Mouse (Mus musculus): ENCODE data around the gene Zfp580. TPM values are rescaled to one million over a fixed set of nuclear protein-coding genes. Genes with fewer than 3 reads are reported as not detected.
A peak's percentile ranks its signal among the peaks of the same experiment; 100 is the strongest.

Gene Zfp580
- total RNA-seq, 2 experiments from 2014 or later = 27.8 to 31.0 TPM

DNA sequence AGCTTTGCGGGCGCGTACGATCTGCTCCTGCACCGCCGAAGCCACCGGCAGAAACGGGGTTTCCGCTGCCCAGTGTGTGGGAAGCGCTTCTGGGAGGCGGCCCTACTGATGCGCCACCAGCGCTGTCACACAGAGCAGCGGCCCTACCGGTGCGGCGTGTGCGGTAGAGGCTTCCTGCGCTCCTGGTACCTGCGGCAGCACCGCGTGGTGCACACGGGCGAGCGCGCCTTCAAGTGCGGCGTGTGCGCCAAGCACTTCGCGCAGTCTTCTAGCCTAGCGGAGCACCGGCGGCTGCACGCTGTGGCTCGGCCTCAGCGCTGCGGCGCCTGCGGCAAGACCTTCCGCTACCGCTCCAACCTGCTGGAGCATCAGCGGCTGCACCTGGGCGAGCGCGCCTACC, 19.8 kb upstream of the Zfp580 start:
- no peak for DNase-seq (ENCODE audit: low spot score in 2 of 2)

DNA sequence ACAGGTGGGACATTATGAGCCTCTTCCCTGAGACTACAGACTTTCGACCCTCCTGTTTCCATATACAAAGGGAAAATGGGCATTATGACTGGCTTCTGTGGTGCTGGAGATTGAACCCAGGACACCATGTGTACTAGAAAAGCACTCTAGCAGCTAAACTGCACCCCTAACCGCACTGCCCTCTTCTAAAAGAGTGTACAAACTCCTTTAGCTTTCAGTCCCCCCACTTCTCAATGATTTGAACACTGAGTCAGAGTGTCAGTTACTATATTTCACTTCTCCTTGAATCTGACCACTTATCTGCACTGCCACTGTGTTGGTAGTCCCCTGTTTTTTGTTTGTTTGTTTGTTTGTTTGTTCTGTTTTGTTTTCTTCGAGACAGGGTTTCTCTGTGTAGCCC, 17.5 kb upstream of the Zfp580 start, which contains the start of gene 4632433K11Rik:
Gene 4632433K11Rik (plus strand): TSS at position 301 of the 400 bp plus-strand sequence.
- DNase-seq (ENCODE audit: low spot score in 2 of 2) = no peak

DNA sequence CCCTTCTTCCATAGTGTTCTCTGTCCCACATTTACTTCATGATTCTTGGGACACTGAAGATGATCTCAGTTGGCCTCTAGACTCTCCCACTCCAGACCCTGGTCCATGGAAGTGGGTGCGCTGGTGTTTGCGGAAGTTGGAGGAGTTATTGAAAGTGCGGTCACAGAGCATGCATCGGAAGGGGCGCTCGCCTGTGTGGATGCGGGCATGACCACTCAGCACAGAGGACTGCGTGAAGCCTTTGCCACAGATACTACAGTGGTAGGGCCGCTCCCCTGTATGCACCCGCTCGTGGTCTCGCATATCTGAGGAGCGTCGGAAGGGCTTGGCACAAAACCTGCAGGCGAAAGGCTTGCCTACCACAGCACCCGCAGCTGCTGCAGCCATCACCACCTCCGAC, 15.7 kb upstream of the Zfp580 start:
- DNase-seq (ENCODE audit: low spot score in 2 of 2) = no peak

DNA sequence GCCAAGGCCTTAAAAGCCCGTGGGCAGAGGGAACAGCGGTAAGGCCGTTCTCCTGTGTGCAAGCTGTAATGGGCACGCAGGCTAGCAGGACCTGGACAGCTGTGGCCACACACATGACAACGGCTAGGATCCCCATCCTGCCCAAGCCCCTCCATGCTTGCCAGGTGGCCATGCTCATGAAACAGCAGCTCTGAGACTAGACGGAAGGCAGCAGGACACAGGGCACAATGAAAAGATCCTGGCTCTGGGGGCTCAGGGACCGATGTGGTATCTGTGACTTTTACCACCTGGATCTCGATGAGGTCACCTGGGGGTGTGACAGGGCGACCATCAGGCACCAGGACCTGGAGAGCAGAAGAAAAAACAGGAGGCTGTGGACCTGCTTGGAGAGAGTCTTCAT, 15.2 kb upstream of the Zfp580 start:
- DNase-seq (ENCODE audit: low spot score in 2 of 2) = no peak

DNA sequence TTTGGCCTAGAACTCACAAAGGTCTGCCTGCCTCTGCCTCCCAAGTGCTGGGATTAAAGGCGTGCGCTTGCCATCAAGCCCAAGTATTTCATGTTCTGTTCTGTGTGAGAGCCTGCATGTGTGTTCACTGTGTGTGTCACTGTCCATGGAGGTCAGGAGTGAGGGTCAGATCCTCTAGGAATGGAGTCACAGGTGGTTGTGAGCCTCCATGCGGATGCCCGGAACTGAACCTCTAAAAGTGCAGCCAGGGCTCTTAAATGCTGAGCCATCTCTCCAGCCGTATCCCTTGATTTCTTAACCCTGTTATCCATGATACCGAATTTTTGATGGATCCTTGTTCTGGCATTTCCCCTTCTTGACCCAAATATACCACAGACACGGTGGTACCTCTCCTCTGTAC, 14.3 kb upstream of the Zfp580 start:
- DNase-seq (ENCODE audit: low spot score in 2 of 2) = no peak

DNA sequence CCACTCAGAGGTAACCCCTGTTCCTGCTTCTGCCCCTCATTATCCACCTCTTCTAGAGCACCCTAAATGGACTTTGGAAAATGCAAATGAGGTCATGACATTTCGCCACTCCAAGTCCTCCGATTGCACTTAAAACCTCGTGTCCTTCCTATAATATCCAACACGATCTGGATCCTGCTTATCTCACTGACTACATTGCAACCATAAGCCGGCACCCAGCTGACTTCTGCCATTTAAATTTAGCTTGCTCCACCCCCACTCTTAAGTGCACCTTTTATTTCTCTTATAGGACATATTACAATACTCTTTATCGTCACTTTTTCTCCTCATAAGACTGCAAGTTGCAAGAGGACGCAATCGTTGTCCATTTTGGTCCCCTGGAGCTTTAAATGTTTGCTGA, 13.9 kb upstream of the Zfp580 start:
- no peak for DNase-seq (ENCODE audit: low spot score in 2 of 2)

DNA sequence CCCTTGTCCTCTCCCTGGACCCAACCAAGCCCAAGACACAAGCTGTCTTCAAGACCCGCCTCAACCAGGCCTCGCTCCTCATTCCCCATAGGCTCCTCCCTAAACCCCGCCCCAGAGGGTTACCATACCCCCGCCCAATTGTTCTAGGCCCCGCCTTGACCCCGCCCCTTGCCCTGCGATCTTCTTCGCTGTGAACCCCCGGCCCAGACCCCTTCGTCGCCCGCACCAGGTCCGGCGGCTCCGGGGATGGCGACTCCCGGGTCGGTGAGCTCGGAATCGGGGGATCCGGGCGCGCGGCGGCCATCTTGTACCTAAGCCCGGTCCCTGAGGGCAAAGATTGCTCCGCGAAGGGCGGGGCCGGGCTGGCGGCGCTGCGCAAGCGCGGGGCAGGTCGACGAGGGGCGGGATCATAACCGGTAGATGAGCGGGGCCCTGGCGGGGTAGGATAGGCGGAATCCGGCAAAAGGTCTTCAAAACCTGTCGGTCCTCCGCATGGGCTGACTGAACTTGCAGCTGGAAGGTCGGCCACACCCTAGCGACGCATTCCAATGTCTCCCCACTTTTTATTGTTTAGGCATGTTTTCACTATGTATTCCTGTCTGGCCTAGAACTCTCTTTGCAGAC, 13.1 kb upstream of the Zfp580 start, which contains the start of gene Zfp784:
Gene Zfp784 (minus strand): TSS at position 338 of the 624 bp plus-strand sequence.
- peak; percentile 87 to 91 for DNase-seq (ENCODE audit: low spot score in 2 of 2)

DNA sequence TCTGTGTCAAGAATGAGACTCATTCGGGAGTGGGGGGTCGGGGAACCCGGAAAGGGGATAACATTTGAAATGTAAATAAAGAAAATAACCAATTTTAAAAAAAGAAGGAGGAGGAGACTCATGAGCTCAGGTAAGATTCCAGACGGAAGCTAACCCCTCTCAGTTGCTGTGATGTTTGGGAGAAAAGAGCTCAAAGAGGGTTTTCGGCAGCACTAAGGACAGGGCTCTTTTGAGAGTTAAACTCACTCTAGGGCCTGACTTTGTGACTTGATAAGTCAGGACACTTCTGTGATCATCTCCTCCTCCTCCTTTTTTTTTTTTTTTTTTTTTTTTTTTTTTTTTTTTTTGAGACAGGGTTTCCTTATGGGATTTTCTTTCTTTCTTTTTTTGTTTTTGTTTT, 12.4 kb upstream of the Zfp580 start:
- no peak for DNase-seq (ENCODE audit: low spot score in 2 of 2)

DNA sequence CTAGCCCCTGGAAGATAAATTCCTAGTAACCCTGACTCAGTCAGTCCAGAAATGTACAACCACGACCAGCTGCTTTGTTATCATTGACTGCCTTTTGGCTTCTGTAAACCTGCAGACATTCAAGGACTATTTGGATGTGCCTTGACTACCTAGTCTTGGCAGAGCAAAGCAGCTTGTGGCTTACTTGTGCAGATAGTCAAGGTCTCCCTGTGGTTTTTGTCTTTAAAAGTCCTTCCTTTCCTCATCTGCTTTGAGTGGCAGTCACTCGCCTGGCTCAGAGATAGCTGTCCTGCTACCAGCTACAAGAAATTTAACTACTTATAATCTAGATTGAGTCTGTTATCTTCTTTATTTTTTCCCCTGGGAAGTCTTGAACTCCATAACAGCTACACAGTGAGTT, 6.4 kb upstream of the Zfp580 start:
- no peak for DNase-seq (ENCODE audit: low spot score in 2 of 2)

DNA sequence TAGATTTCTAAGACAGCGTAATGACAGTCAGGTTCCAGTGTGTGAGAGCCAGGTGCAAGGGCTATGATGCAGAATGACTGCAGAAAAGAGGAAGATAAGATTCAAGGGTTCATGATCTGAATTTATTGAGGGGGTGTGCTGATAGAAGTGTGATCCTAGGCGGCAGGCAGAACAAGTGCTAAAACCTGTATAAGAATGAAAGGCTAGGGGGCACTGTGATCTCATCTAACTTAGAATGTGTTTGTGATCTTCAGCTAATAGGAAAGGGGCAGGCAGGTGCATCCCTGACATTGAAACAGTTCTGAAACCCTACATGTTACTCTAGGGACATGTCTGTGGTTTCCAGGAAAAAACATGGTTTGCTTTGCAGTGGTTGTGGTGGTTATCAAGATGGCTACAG, 5.2 kb upstream of the Zfp580 start:
- DNase-seq (ENCODE audit: low spot score in 2 of 2) = no peak

DNA sequence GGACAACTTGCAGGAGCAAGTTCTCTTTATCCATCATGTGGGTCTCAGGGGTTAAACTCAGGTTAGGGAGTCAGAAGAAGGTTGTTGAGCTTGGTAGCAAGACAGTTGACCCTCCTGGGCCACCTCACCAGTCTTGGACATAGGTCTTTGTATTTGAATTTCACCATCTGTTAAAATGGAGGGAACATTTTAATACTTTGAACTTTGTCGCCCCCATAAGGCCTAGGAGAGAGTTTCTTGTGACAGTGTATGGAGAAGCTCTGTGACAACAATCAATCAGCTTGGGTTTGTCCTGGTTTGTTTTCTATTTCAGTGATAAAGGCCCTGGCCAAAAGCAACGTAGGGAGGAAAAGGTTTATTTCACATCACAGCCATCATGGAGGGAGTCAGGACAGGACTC, 4.0 kb upstream of the Zfp580 start:
- DNase-seq (ENCODE audit: low spot score in 2 of 2) = no peak

DNA sequence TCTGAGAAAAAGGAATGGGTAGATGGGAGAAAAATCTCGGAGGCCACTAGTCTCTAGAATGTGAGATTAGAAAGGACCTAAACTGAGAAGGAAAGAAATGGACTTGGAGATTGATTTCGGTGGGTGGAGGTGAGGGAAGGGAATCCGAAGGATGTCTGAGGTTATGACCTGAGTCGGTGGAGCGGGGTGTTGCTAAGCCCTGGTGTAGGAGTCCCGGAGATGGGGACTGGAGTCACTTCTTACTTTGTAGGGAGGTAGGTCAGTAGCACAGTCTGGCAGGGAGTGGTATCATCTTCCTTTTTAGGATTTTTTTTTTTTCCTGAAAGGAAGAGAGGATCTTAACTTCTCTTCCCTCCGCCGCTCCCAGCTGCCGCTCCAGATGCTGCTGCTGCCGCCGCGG, 1.1 kb downstream of the Zfp580 start:
- no peak for DNase-seq (ENCODE audit: low spot score in 2 of 2)

DNA sequence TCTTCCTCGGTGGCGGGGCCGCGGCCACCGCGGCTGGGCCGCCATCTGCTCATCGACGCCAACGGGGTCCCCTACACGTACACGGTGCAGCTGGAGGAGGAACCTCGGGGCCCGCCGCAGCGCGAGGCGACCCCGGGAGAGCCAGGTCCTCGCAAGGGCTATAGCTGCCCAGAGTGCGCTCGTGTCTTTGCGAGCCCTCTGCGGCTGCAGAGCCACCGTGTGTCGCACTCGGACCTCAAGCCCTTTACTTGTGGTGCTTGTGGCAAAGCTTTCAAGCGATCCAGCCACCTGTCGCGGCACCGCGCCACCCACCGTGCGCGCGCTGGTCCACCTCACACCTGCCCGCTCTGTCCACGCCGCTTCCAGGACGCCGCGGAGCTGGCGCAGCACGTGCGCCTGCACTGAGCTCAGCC, 1.6 kb downstream of the Zfp580 start:
- DNase-seq (ENCODE audit: low spot score in 2 of 2) = no peak

DNA sequence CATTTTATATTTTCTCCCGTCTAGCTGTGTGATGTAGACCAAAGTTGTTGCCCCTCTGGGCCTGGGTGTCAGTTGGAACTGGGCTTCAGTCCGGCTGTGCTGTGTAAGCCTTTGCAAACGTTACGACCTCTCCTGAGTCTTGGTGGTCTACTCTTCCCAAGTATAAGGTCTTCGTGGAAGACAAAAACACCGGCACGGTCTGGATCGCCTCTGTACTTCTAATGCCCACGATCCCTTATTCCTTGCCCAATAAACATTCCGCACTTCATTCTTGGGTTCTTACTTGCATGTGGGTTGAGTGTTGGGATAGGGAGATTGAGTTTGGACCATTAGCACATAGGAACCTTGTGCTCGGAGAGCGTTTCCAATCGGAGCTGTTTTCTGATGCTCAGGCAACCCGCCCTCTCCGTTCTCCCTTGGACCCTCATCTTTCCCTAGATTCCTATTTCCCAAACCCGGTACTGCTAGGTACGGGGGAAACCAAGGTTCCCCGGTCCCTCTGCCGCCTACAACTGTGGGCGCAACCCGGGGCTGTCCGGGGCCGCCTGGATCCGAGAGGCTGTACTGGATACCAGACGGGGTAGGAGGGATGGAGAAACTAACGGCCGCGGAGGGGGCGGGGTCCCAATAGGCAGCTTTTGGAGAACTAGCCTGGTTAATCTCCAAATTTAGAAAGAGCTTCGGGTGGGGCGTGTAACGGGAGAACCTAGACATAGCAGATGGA, 2.3 kb downstream of the Zfp580 start:
- DNase-seq (ENCODE audit: low spot score in 2 of 2) = peak in 1 of 2 experiments; percentile 55

DNA sequence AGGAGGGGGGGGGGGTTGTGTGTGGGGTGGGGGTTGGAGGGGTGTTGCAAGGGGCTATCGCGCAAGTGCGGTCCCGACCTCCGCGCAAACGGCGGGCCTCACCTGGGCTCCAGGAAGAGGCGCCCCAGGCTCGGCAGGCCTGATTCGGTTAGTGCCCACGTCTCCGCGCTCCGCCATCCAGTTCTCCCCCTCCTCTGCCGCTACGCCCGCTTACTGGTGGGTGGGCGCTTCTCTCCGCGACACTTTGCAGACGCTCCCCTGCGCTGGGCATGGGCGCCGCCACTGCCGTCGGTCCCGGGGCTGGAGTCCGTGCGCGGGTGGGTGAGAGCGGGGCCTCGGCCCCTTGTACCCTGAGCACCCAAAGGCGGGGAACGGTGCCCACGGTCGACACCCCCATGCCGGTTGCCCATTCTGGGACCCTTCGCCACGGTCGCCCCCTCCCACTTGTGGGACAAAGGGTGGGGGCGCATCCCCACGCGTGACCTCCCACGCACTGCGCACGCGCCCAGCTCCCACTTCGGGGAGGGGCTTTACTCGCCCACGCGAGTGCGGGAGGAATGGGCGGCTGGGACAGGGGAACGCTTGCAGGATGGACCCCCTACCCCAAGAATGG, 5.4 kb downstream of the Zfp580 start:
- DNase-seq (ENCODE audit: low spot score in 2 of 2) = peak; percentile 53 to 60

DNA sequence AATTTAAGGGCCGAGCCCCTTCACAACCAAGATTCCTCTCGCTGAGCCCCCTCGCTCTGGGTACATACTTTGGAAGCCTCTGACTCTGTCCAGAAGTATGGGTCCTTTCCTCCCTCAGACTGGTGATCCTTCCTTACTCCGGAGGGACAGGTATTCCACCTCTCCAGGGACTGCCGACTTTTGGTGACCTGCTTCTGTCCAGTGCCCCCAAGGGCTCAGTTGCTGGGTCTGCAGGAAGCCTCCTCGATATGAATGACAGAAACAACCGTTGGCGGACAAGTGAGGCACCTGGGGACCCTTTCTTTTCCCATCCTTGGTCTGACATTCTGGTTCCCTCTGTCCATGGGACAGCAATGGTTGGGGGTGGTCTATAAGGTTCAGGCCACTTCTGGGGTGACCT, 6.0 kb downstream of the Zfp580 start:
- DNase-seq (ENCODE audit: low spot score in 2 of 2) = no peak

DNA sequence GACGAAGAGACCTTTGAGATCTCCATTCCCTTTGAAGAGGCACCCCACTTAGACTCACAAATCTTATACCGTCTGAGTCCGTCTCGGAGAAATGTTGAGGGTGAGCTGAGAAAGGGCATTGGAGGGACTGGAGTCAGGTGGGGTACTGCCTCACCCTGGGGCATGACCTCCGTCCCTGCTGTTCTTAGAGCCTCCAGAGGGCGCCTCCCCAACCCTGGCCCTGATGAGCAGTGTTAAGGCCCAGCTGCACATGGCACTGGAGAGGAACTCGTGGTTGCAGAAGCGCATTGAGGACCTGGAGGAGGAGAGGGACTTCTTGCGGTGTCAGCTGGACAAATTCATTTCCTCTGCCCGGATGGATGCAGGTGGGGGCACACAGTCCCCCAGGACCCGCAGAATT, 6.5 kb downstream of the Zfp580 start:
- DNase-seq (ENCODE audit: low spot score in 2 of 2) = no peak

DNA sequence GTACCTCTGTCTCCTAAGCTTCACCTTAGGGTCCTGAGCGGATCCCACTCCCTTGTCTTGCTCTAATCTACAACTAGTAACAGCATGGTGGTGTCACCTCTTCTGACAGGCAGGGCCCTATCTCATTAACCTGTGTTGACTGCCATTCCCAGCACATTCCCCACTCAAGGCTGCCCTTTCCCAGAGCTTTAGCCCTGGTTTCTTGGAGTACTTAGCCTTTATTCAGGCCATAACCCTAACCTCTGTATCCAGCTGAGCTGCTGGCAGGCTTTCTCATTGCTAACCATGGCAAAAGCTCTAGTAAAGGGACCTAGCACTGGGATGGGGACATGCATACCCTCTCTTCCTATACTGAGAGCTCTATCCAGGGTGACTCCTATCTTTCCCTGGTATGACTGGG, 7.3 kb downstream of the Zfp580 start:
- DNase-seq (ENCODE audit: low spot score in 2 of 2) = no peak

DNA sequence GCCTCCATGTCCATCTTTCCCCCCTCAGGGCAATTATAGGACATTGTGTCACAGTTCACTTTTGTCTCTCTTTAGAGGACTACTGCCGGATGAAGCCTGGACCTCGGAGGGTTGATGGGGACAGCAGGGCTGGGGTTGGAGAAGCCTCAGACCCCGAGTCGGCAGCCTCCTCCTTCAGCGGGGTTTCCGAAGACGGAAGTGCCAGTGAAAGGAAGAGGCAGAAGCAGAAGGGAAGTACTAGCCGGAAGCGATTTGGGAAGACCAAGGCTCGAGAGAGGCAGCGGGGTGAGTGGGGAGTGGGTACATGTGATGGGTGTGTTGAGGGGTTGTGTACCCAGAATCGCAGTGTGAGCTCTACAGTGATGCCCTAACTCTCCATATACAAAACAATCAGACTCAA, 8.1 kb downstream of the Zfp580 start:
- no peak for DNase-seq (ENCODE audit: low spot score in 2 of 2)

DNA sequence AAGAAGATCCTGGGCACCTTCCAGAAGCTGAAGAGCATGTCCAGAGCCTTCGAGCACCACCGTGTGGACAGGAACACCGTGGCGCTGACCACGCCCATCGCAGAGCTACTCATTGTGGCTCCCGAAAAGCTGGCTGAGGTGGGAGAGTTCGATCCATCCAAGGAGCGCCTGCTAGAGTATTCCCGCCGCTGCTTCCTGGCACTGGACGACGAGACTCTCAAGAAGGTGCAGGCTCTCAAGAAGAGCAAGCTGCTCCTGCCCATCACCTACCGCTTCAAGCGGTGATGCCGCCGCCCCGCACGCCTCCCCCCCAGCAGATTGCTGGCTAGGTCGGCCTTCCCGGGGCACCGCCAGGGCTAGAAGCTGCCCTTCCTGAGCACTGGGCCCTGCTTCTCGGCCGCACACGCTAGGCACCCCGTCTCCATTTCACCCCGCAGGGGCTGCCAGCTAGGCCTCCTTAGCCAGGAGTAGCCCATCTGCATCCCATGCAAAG, 8.9 kb downstream of the Zfp580 start:
- DNase-seq (ENCODE audit: low spot score in 2 of 2) = peak; percentile 70 to 75

DNA sequence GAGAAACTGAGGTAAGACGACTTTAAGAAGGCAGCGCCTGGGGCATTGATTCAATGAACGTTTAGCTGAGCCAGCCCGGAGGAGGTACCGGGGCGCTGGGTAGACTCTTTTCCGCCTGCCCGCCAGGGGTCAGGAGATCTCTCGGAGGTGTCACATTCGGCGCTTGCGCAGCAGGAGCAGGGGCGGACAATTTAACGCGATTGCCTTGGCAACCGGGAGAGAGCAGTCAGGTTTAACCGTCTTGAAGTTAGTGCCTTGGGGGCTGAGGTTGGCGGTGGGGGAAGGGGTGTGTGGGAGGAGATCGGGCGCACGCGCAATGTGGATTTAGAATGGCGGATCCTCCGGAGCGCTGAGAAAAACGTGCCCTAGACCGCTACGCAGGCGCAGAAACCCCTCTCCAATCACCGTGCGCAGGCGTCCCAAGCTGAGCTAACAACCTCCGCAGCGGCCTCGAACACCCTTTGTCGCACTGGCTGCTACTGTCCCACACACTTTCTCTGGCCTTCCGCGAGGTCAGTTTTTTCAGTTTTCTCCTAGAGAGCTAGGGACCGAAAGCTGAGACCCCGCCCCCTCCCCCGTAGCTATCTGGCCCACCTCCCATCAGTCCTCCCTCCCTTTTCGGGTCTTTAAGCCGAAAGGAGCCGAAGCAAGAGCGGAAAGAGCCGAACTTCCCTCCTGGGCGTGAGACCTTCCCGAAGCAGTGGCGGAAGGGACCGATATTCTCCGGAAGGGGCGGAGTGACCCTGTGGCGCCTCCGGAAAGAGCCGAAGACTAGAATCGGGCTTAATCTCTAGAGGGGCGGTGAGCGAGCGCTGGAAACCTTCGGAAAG, 9.8 kb downstream of the Zfp580 start:
- peak; percentile 99 to 100 for DNase-seq (ENCODE audit: low spot score in 2 of 2)

Data from left cerebral cortex, adult 18-20 months (tissue).